10 mouse cellular contexts compared by ENCODE assay signal in the genomic region with DNA sequence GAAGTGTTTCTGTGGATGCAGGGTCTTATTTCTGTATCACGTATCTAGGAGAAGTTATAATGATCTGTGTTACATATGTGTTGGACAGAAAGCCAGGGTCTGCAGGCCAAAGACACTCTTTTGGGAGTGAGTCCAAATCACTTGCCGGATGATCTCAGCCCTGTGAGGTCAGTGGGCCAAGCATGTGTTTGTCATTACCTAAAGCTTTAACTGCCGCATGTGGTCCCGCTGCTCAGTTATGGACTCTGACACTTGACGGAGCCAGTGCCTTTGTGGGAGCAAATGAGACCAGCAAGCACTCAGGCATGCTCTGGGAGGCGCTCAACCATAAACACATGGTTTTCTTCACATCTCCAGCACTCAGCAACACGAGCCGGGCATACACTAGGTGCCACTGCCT. TPM values are rescaled to one million over a fixed set of nuclear protein-coding genes. Genes with fewer than 3 reads are reported as not detected.
A peak's percentile ranks its signal among the peaks of the same experiment; 100 is the strongest.
DNase-seq lines count a peak whose midpoint lies in the region; ATAC-seq and TF ChIP-seq lines count a peak whose summit lies in the region.
"Had no signal": no experiment of that assay in that cellular context is flagged by ENCODE, and none has a peak within 500 bp of the region (broad histone marks: within the 10 kb centered on the region; RNA-seq: fewer than 3 reads in every experiment).

No protein-coding gene starts in this region.

- no peak overlapping the region for H3K4me2 ChIP-seq in lung, embryonic 14.5 days
- H3K4me2 ChIP-seq in neural tube, embryonic 11.5 days (ENCODE audit: low read depth), result no peak overlapping the region
- no peak overlapping the region for H3K4me2 ChIP-seq in liver, embryonic 12.5 days
- H3K4me2 ChIP-seq: liver, embryonic 15.5 days had no signal

- TF ChIP-seq CTCF in lung, embryonic 14.5 days (IDR thresholded peaks at IDR 0.05; ENCODE audit: low read depth), result no peak

- H3K27ac ChIP-seq in lung, embryonic 14.5 days (ENCODE audit: low read depth), result no peak overlapping the region
- peak overlapping the region; percentile 59 for H3K27ac ChIP-seq in embryonic facial prominence, embryonic 10.5 days (replicated peaks)
- no peak overlapping the region for H3K27ac ChIP-seq in neural tube, embryonic 11.5 days (ENCODE audit: low read depth, low read length)
- H3K27ac ChIP-seq in liver, embryonic 12.5 days, result no peak overlapping the region
- H3K27ac ChIP-seq: liver, embryonic 15.5 days had no signal

- H3K4me1 ChIP-seq in lung, embryonic 14.5 days (ENCODE audit: insufficient read depth), result 0 out of 2 replicates have a peak, but pooled peaks cover 3% of the 10 kb centered on the region
- peaks cover 24% of the 10 kb centered on the region for H3K4me1 ChIP-seq in embryonic facial prominence, embryonic 10.5 days
- H3K4me1 ChIP-seq in neural tube, embryonic 11.5 days (ENCODE audit: control insufficient read depth, insufficient read depth, low read length), result no peaks in the 10 kb centered on the region
- H3K4me1 ChIP-seq in liver, embryonic 12.5 days, result no peaks in the 10 kb centered on the region
- H3K4me1 ChIP-seq: liver, embryonic 15.5 days had no signal

- no peaks in the 10 kb centered on the region for H3K36me3 ChIP-seq in lung, embryonic 14.5 days (ENCODE audit: insufficient read depth)
- H3K36me3 ChIP-seq in embryonic facial prominence, embryonic 10.5 days (replicated peaks), result no peaks in the 10 kb centered on the region
- no peaks in the 10 kb centered on the region for H3K36me3 ChIP-seq in neural tube, embryonic 11.5 days (ENCODE audit: control insufficient read depth, insufficient read depth, low read length)
- no peaks in the 10 kb centered on the region for H3K36me3 ChIP-seq in liver, embryonic 12.5 days
- H3K36me3 ChIP-seq: liver, embryonic 15.5 days had no signal

- DNase-seq in lung, embryonic 14.5 days, result peak; percentile 49
- no peak for DNase-seq in lung, postnatal 25 days (ENCODE audit: low spot score)
- peak; percentile 81 for DNase-seq in embryonic facial prominence, embryonic 10.5 days (ENCODE audit: low spot score)
- peak; percentile 29 for DNase-seq in kidney, adult 18-20 months
- peak; percentile 54 for DNase-seq in neural tube, embryonic 11.5 days (ENCODE audit: low spot score)
- no peak for DNase-seq in B cell, adult 2 months
- DNase-seq: cerebellum, adult 18-20 months had no signal

- ATAC-seq in lung, embryonic 14.5 days (ENCODE audit: insufficient read depth), result peak; percentile 28; the same call in 1 of the 2 replicates
- no peak for ATAC-seq in neural tube, embryonic 11.5 days (ENCODE audit: insufficient read depth, low FRiP score, low TSS enrichment)
- ATAC-seq in erythroblast, adult 5-6 weeks (replicated peaks; ENCODE audit: low FRiP score, poor library complexity, severe bottlenecking), result no peak
- no peak for ATAC-seq in liver, embryonic 12.5 days

- no peak overlapping the region for H3K4me3 ChIP-seq in lung, embryonic 14.5 days (ENCODE audit: low read depth, low read length)
- no peak overlapping the region for H3K4me3 ChIP-seq in embryonic facial prominence, embryonic 10.5 days
- no peak overlapping the region for H3K4me3 ChIP-seq in neural tube, embryonic 11.5 days (ENCODE audit: low read depth, low read length)
- H3K4me3 ChIP-seq in liver, embryonic 12.5 days, result no peak overlapping the region
- H3K4me3 ChIP-seq: liver, embryonic 15.5 days had no signal

- H3K9ac ChIP-seq in lung, embryonic 14.5 days, result no peak overlapping the region
- no peak overlapping the region for H3K9ac ChIP-seq in neural tube, embryonic 11.5 days (ENCODE audit: low read length)
- no peak overlapping the region for H3K9ac ChIP-seq in liver, embryonic 12.5 days
- H3K9ac ChIP-seq: liver, embryonic 15.5 days had no signal

- WGBS in lung, embryonic 14.5 days, result 35% methylated on average over 8 of the region's 8 CpGs
- 31% methylated on average over 8 of the region's 8 CpGs for WGBS in embryonic facial prominence, embryonic 10.5 days
- 51% methylated on average over 8 of the region's 8 CpGs for WGBS in neural tube, embryonic 11.5 days
- 67% methylated on average over 8 of the region's 8 CpGs for WGBS in liver, embryonic 12.5 days (ENCODE audit: insufficient replicate concordance)

- H3K27me3 ChIP-seq in lung, embryonic 14.5 days (ENCODE audit: insufficient read depth, low read length), result no peaks in the 10 kb centered on the region
- H3K27me3 ChIP-seq in embryonic facial prominence, embryonic 10.5 days (replicated peaks; ENCODE audit: low read depth, poor library complexity, severe bottlenecking), result no peaks in the 10 kb centered on the region
- no peaks in the 10 kb centered on the region for H3K27me3 ChIP-seq in neural tube, embryonic 11.5 days (ENCODE audit: control insufficient read depth, insufficient read depth, low read length)
- H3K27me3 ChIP-seq in liver, embryonic 12.5 days (replicated peaks), result no peaks in the 10 kb centered on the region
- H3K27me3 ChIP-seq: liver, embryonic 15.5 days had no signal

- no peaks in the 10 kb centered on the region for H3K9me3 ChIP-seq in lung, embryonic 14.5 days (ENCODE audit: low read depth, low read length)
- H3K9me3 ChIP-seq in embryonic facial prominence, embryonic 10.5 days, result no peaks in the 10 kb centered on the region
- H3K9me3 ChIP-seq in neural tube, embryonic 11.5 days (ENCODE audit: control insufficient read depth, low read length), result no peaks in the 10 kb centered on the region
- no peaks in the 10 kb centered on the region for H3K9me3 ChIP-seq in liver, embryonic 12.5 days (replicated peaks)
- H3K9me3 ChIP-seq: liver, embryonic 15.5 days had no signal

RNA-seq across cellular contexts. Expression of a gene that starts 45.8 kb away (rescaled TPM):
- polyA plus RNA-seq in lung, embryonic 14.5 days (2014; fragmentation: Nextera tagmentation; extraction: Ambion mirVana), result 0.34 and 0.46 TPM in 2 replicates
- polyA plus RNA-seq in embryonic facial prominence, embryonic 10.5 days (2016; fragmentation: Nextera tagmentation; extraction: Ambion mirVana), result 0.56 and 0.59 TPM in 2 replicates
- polyA plus RNA-seq in neural tube, embryonic 11.5 days (2014; fragmentation: Nextera tagmentation; extraction: Ambion mirVana), result 2.5 and 2.8 TPM in 2 replicates
- total RNA-seq in erythroblast, adult 5-6 weeks (2015; ENCODE audit: low replicate concordance), result 1.0 TPM in 1 of 2 replicates, not detected in the other
- total RNA-seq in erythroblast, adult 5-6 weeks (2017; ENCODE audit: low replicate concordance), result 1.1 TPM in 1 of 2 replicates, not detected in the other
- polyA plus RNA-seq in liver, embryonic 12.5 days (2016; fragmentation: Nextera tagmentation; extraction: Ambion mirVana), result 0.06 and 0.16 TPM in 2 replicates

Comparison
In these comparisons a context has a peak if more than half of its experiments do, and no peak if none do; other contexts are left out.
1. DNase-seq: peak in lung, embryonic 14.5 days (single experiment), embryonic facial prominence, embryonic 10.5 days (single experiment), kidney, adult 18-20 months (single experiment) and neural tube, embryonic 11.5 days (single experiment); none in lung, postnatal 25 days (single experiment) and B cell, adult 2 months (0 of 2).